ENCODE assay signal across 7 mouse cellular contexts in the genomic region with DNA sequence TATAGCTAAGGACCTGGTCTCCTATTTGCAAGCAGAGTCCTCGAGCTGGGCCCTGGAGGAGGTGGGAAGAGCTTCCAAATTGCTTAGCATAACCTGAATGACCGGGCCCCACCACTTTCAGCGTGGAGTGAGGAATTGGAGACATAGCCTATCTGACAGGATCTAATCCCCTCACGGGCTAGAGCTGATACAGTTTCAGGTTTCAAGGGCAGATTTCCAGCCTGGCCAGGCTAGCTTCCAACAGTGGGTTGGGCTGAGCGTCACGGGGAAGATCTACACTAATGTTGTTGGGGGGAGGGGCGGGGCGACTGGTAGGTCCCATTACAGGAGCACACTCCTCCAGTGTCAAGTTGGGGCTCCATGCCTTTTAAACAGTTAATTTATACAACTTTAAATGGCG. TPM values are rescaled to one million over a fixed set of nuclear protein-coding genes. Genes with fewer than 3 reads are reported as not detected.
A peak's percentile ranks its signal among the peaks of the same experiment; 100 is the strongest.
DNase-seq lines count a peak whose midpoint lies in the region; ATAC-seq and TF ChIP-seq lines count a peak whose summit lies in the region.

No protein-coding gene starts in this region.

- peak overlapping the region; percentile 38 for H3K27ac ChIP-seq in embryonic facial prominence, embryonic 11.5 days (replicated peaks; ENCODE audit: low read depth, low read length)
- H3K27ac ChIP-seq in lung, embryonic 14.5 days (ENCODE audit: low read depth), result peak overlapping the region; percentile 69

- TF ChIP-seq CTCF in lung, embryonic 14.5 days (IDR thresholded peaks at IDR 0.05; ENCODE audit: low read depth), result no peak

- peak overlapping the region; percentile 11 for H3K4me2 ChIP-seq in embryonic facial prominence, embryonic 11.5 days (ENCODE audit: low read depth, low read length)
- H3K4me2 ChIP-seq in lung, embryonic 14.5 days, result peak overlapping the region; percentile 41; the same call in 1 of the 2 replicates

- peaks cover 16% of the 10 kb centered on the region for H3K4me1 ChIP-seq in embryonic facial prominence, embryonic 11.5 days (ENCODE audit: control insufficient read depth, insufficient read depth, low read length)
- H3K4me1 ChIP-seq in lung, embryonic 14.5 days (ENCODE audit: insufficient read depth), result peaks cover 44% of the 10 kb centered on the region

- intact Hi-C loops in left cerebral cortex, postnatal 14 days (cut with DNase I), result no loop called here

- no peaks in the 10 kb centered on the region for H3K9me3 ChIP-seq in embryonic facial prominence, embryonic 11.5 days (replicated peaks; ENCODE audit: control insufficient read depth, low read length)
- H3K9me3 ChIP-seq in lung, embryonic 14.5 days (ENCODE audit: low read depth, low read length), result no peaks in the 10 kb centered on the region

- 12% methylated on average over 9 of the region's 9 CpGs for WGBS in embryonic facial prominence, embryonic 11.5 days
- WGBS in lung, embryonic 14.5 days, result 2% methylated on average over 9 of the region's 9 CpGs

- H3K27me3 ChIP-seq in embryonic facial prominence, embryonic 11.5 days (ENCODE audit: control insufficient read depth, insufficient read depth, low read length), result no peaks in the 10 kb centered on the region
- H3K27me3 ChIP-seq in lung, embryonic 14.5 days (ENCODE audit: insufficient read depth, low read length), result no peaks in the 10 kb centered on the region

- DNase-seq in testis, postnatal 10 days (ENCODE audit: low spot score), result peak; percentile 69
- DNase-seq in testis, postnatal 14 days (ENCODE audit: low spot score), result no peak
- peak; percentile 76 for DNase-seq in embryonic facial prominence, embryonic 11.5 days (ENCODE audit: low spot score)
- DNase-seq in kidney, adult 8-10 months, result peak; percentile 88 to 90
- DNase-seq in lung, embryonic 14.5 days, result peak; percentile 88
- DNase-seq in layer of hippocampus, postnatal 10 days (ENCODE audit: low spot score in 2 of 2), result no peak
- DNase-seq in left cerebral cortex, postnatal 14 days (ENCODE audit: low spot score in 2 of 2), result no peak

- H3K36me3 ChIP-seq in embryonic facial prominence, embryonic 11.5 days (replicated peaks; ENCODE audit: control insufficient read depth, insufficient read depth, low read depth, low read length), result no peaks in the 10 kb centered on the region
- H3K36me3 ChIP-seq in lung, embryonic 14.5 days (ENCODE audit: insufficient read depth), result no peaks in the 10 kb centered on the region

- H3K9ac ChIP-seq in embryonic facial prominence, embryonic 11.5 days (replicated peaks; ENCODE audit: low read length), result no peak overlapping the region
- peak overlapping the region; percentile 26 for H3K9ac ChIP-seq in lung, embryonic 14.5 days

- no peak overlapping the region for H3K4me3 ChIP-seq in embryonic facial prominence, embryonic 11.5 days (ENCODE audit: low read depth, low read length)
- H3K4me3 ChIP-seq in lung, embryonic 14.5 days (ENCODE audit: low read depth, low read length), result no peak overlapping the region

- ATAC-seq in embryonic facial prominence, embryonic 11.5 days (replicated peaks; ENCODE audit: insufficient number of reproducible peaks, low FRiP score, low TSS enrichment, low read depth), result no peak
- no peak for ATAC-seq in lung, embryonic 14.5 days (ENCODE audit: insufficient read depth)

RNA-seq across cellular contexts. Expression of gene Pcbp4, which starts 2.4 kb away (rescaled TPM):
- 165 and 189 TPM in 2 replicates for polyA plus RNA-seq in embryonic facial prominence, embryonic 11.5 days (2014; fragmentation: Nextera tagmentation; extraction: Ambion mirVana)
- 95.9 and 109 TPM in 2 replicates for polyA plus RNA-seq in lung, embryonic 14.5 days (2014; fragmentation: Nextera tagmentation; extraction: Ambion mirVana)
- total RNA-seq in layer of hippocampus, postnatal 10 days (2021), result 100 to 1,000 TPM; 226 to 234 TPM
- 100 to 1,000 TPM; 151 to 170 TPM for total RNA-seq in left cerebral cortex, postnatal 14 days (2021)

RNA-seq across cellular contexts. Expression of gene Abhd14a, which starts 3.2 kb away (rescaled TPM):
- 41.9 and 43.5 TPM in 2 replicates for polyA plus RNA-seq in embryonic facial prominence, embryonic 11.5 days (2014; fragmentation: Nextera tagmentation; extraction: Ambion mirVana)
- polyA plus RNA-seq in lung, embryonic 14.5 days (2014; fragmentation: Nextera tagmentation; extraction: Ambion mirVana), result 46.0 and 48.4 TPM in 2 replicates
- total RNA-seq in layer of hippocampus, postnatal 10 days (2021), result 10 to 100 TPM; 51.1 to 53.2 TPM
- total RNA-seq in left cerebral cortex, postnatal 14 days (2021), result 10 to 100 TPM; 48.7 to 54.1 TPM

RNA-seq across cellular contexts. Expression of gene Abhd14b, which starts 3.4 kb away (rescaled TPM):
- polyA plus RNA-seq in embryonic facial prominence, embryonic 11.5 days (2014; fragmentation: Nextera tagmentation; extraction: Ambion mirVana), result 4.9 and 8.8 TPM in 2 replicates
- 10.0 and 11.0 TPM in 2 replicates for polyA plus RNA-seq in lung, embryonic 14.5 days (2014; fragmentation: Nextera tagmentation; extraction: Ambion mirVana)
- 10 to 100 TPM in 1 of 2 experiments, 1 to 10 TPM in 1; 9.9 to 10.6 TPM for total RNA-seq in layer of hippocampus, postnatal 10 days (2021)
- total RNA-seq in left cerebral cortex, postnatal 14 days (2021), result 1 to 10 TPM; 7.7 to 8.1 TPM

RNA-seq across cellular contexts. Expression of gene Acy1, which starts 12.5 kb away (rescaled TPM):
- polyA plus RNA-seq in embryonic facial prominence, embryonic 11.5 days (2014; fragmentation: Nextera tagmentation; extraction: Ambion mirVana), result 36.9 and 41.2 TPM in 2 replicates
- 33.2 and 34.9 TPM in 2 replicates for polyA plus RNA-seq in lung, embryonic 14.5 days (2014; fragmentation: Nextera tagmentation; extraction: Ambion mirVana)
- total RNA-seq in layer of hippocampus, postnatal 10 days (2021), result 10 to 100 TPM; 11.0 to 13.2 TPM
- 10 to 100 TPM in 1 of 2 experiments, 1 to 10 TPM in 1; 7.9 to 11.1 TPM for total RNA-seq in left cerebral cortex, postnatal 14 days (2021)

RNA-seq across cellular contexts. Expression of gene Gpr62, which starts 15.1 kb away (rescaled TPM):
- 0.10 and 0.31 TPM in 2 replicates for polyA plus RNA-seq in embryonic facial prominence, embryonic 11.5 days (2014; fragmentation: Nextera tagmentation; extraction: Ambion mirVana)
- polyA plus RNA-seq in lung, embryonic 14.5 days (2014; fragmentation: Nextera tagmentation; extraction: Ambion mirVana), result 0.26 and 0.34 TPM in 2 replicates
- 1 to 10 TPM; 1.8 to 2.0 TPM for total RNA-seq in layer of hippocampus, postnatal 10 days (2021)
- 1 to 10 TPM; 3.7 to 5.8 TPM for total RNA-seq in left cerebral cortex, postnatal 14 days (2021)

Comparison
In these comparisons a context has a peak if more than half of its experiments do, and no peak if none do; other contexts are left out.
1. DNase-seq: peak in testis, postnatal 10 days (single experiment), embryonic facial prominence, embryonic 11.5 days (single experiment), kidney, adult 8-10 months (2 of 2) and lung, embryonic 14.5 days (single experiment); none in testis, postnatal 14 days (single experiment), layer of hippocampus, postnatal 10 days (0 of 2) and left cerebral cortex, postnatal 14 days (0 of 2).